Mouse (Mus musculus): ENCODE data around the gene Tia1. TPM values are rescaled to one million over a fixed set of nuclear protein-coding genes. Genes with fewer than 3 reads are reported as not detected.
A peak's percentile ranks its signal among the peaks of the same experiment; 100 is the strongest.

The Tia1 gene
- polyA plus RNA-seq, 1 experiment = 119 TPM

GRCm38 (mm10) chr6:86397257-86397980, 6.6 kb upstream of the Tia1 start:
- Histone ChIP-seq H3K27me3 (ENCODE audit: control insufficient read depth, insufficient read depth, low read length) (no peaks in the 10 kb centered on the region), H3K4me1 (ENCODE audit: control insufficient read depth, insufficient read depth, low read length) (peaks cover 3% of the 10 kb centered on the region; the same call in 1 of the 2 replicates), H3K27ac (ENCODE audit: insufficient read depth, low read length) (no peak overlapping the region), H3K4me3 (replicated peaks; ENCODE audit: insufficient read depth, low read depth, low read length) (peak overlapping the region; percentile 87)
- DNase-seq = no peak
- TF ChIP-seq POLR2A (IDR thresholded peaks at IDR 0.05; ENCODE audit: borderline replicate concordance, insufficient read depth, low read length) (no peak), CTCF (IDR thresholded peaks at IDR 0.05; ENCODE audit: borderline replicate concordance, insufficient read depth, low read depth, low read length) (no peak)
- WGBS = 3% methylated on average over 14 of the region's 14 CpGs

GRCm38 (mm10) chr6:86398986-86399385, 5.0 kb upstream of the Tia1 start:
- 64% methylated on average over 2 of the region's 2 CpGs for WGBS
- Histone ChIP-seq H3K4me3 (replicated peaks; ENCODE audit: insufficient read depth, low read depth, low read length) (no peak overlapping the region), H3K27ac (ENCODE audit: insufficient read depth, low read length) (no peak overlapping the region), H3K27me3 (ENCODE audit: control insufficient read depth, insufficient read depth, low read length) (no peaks in the 10 kb centered on the region), H3K4me1 (ENCODE audit: control insufficient read depth, insufficient read depth, low read length) (peaks cover 3% of the 10 kb centered on the region; the same call in 1 of the 2 replicates)
- TF ChIP-seq POLR2A (IDR thresholded peaks at IDR 0.05; ENCODE audit: borderline replicate concordance, insufficient read depth, low read length) = no peak
- DNase-seq = no peak

GRCm38 (mm10) chr6:86399995-86400394, 4.0 kb upstream of the Tia1 start:
- 85% methylated on average over 2 of the region's 2 CpGs for WGBS
- no peak overlapping the region for H3K4me3 ChIP-seq (replicated peaks; ENCODE audit: insufficient read depth, low read depth, low read length)
- H3K4me1 ChIP-seq (ENCODE audit: control insufficient read depth, insufficient read depth, low read length) = peaks cover 2% of the 10 kb centered on the region; the same call in 1 of the 2 replicates
- no peak overlapping the region for H3K27ac ChIP-seq (ENCODE audit: insufficient read depth, low read length)
- no peaks in the 10 kb centered on the region for H3K27me3 ChIP-seq (ENCODE audit: control insufficient read depth, insufficient read depth, low read length)
- no peak for DNase-seq
- TF ChIP-seq POLR2A (IDR thresholded peaks at IDR 0.05; ENCODE audit: borderline replicate concordance, insufficient read depth, low read length) = no peak

- Histone ChIP-seq H3K4me1 (ENCODE audit: control insufficient read depth, insufficient read depth, low read length) (no peaks in the 10 kb centered on the region; the same call in 1 of the 2 replicates), H3K4me3 (replicated peaks; ENCODE audit: insufficient read depth, low read depth, low read length) (no peak overlapping the region), H3K27me3 (ENCODE audit: control insufficient read depth, insufficient read depth, low read length) (no peaks in the 10 kb centered on the region), H3K27ac (ENCODE audit: insufficient read depth, low read length) (no peak overlapping the region)
- WGBS = 15% methylated on average over 9 of the region's 9 CpGs
- DNase-seq = peak; percentile 53 to 58
- TF ChIP-seq CTCF (IDR thresholded peaks at IDR 0.05; ENCODE audit: borderline replicate concordance, insufficient read depth, low read depth, low read length) (peak; percentile 42; the same call in 1 of the 2 replicates), POLR2A (IDR thresholded peaks at IDR 0.05; ENCODE audit: borderline replicate concordance, insufficient read depth, low read length) (no peak)
Observed at GRCm38 (mm10) chr6:86400972-86401371, 3.0 kb upstream of the Tia1 start.

GRCm38 (mm10) chr6:86402681-86403607, 1.1 kb upstream of the Tia1 start:
- WGBS = 33% methylated on average over 12 of the region's 12 CpGs
- Histone ChIP-seq H3K27ac (ENCODE audit: insufficient read depth, low read length) (no peak overlapping the region), H3K4me3 (replicated peaks; ENCODE audit: insufficient read depth, low read depth, low read length) (peak overlapping the region; percentile 92), H3K4me1 (ENCODE audit: control insufficient read depth, insufficient read depth, low read length) (no peaks in the 10 kb centered on the region; the same call in 1 of the 2 replicates), H3K27me3 (ENCODE audit: control insufficient read depth, insufficient read depth, low read length) (no peaks in the 10 kb centered on the region)
- no peak for DNase-seq
- TF ChIP-seq CTCF (IDR thresholded peaks at IDR 0.05; ENCODE audit: borderline replicate concordance, insufficient read depth, low read depth, low read length) (no peak), POLR2A (IDR thresholded peaks at IDR 0.05; ENCODE audit: borderline replicate concordance, insufficient read depth, low read length) (no peak)

- no peak for TF ChIP-seq POLR2A (IDR thresholded peaks at IDR 0.05; ENCODE audit: borderline replicate concordance, insufficient read depth, low read length)
- TF ChIP-seq CTCF (IDR thresholded peaks at IDR 0.05; ENCODE audit: borderline replicate concordance, insufficient read depth, low read depth, low read length) = no peak
- DNase-seq = peak in 1 of 2 experiments; percentile 94
- Histone ChIP-seq H3K27me3 (ENCODE audit: control insufficient read depth, insufficient read depth, low read length) (no peaks in the 10 kb centered on the region), H3K4me3 (replicated peaks; ENCODE audit: insufficient read depth, low read depth, low read length) (peak overlapping the region; percentile 92), H3K4me1 (ENCODE audit: control insufficient read depth, insufficient read depth, low read length) (no peaks in the 10 kb centered on the region; the same call in 1 of the 2 replicates), H3K27ac (ENCODE audit: insufficient read depth, low read length) (no peak overlapping the region)
- under 1% methylated on average over 15 of the region's 15 CpGs for WGBS
Observed at GRCm38 (mm10) chr6:86403728-86404099, 305 bp upstream of the Tia1 start.

GRCm38 (mm10) chr6:86404996-86405395, 977 bp downstream of the Tia1 start:
- H3K27ac ChIP-seq (ENCODE audit: insufficient read depth, low read length) = no peak overlapping the region
- WGBS = under 1% methylated on average over 11 of the region's 11 CpGs
- H3K4me3 ChIP-seq (replicated peaks; ENCODE audit: insufficient read depth, low read depth, low read length) = peak overlapping the region; percentile 92
- DNase-seq = peak in 1 of 2 experiments; percentile 24
- H3K4me1 ChIP-seq (ENCODE audit: control insufficient read depth, insufficient read depth, low read length) = no peaks in the 10 kb centered on the region; the same call in 1 of the 2 replicates
- H3K27me3 ChIP-seq (ENCODE audit: control insufficient read depth, insufficient read depth, low read length) = no peaks in the 10 kb centered on the region
- no peak for TF ChIP-seq POLR2A (IDR thresholded peaks at IDR 0.05; ENCODE audit: borderline replicate concordance, insufficient read depth, low read length)
- TF ChIP-seq CTCF (IDR thresholded peaks at IDR 0.05; ENCODE audit: borderline replicate concordance, insufficient read depth, low read depth, low read length) = no peak

All from cerebellum, adult 2 months (tissue).